Mouse (Mus musculus): Measurements from ENCODE around the gene Armc7.
"Not testable (repeated sequence)": the region's sequence is repeated elsewhere in the genome, so short reads cannot be mapped to it uniquely, and the experiment has no call there.

The Armc7 gene

DNA sequence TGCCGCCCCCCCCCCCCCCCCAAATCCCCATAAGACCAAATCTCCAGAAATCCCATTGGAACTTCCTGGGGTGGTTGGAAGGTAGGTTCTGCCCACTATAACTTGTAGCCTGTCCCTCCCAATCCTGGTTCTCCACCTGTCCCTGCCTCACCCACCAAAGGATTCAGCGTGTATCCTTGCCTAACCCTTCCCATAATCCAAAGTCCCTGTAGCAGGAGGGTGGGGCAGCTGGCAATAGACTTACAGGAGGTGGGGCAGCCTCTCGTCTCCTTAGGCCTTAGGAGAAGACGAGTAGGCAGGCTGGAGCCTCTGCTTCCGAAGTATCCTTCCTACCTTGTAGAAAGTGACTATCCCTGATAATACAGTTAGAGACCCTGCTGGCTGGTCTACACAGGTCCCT lies 19.3 kb upstream of the Armc7 start:
- DNase-seq, result no peak

DNA sequence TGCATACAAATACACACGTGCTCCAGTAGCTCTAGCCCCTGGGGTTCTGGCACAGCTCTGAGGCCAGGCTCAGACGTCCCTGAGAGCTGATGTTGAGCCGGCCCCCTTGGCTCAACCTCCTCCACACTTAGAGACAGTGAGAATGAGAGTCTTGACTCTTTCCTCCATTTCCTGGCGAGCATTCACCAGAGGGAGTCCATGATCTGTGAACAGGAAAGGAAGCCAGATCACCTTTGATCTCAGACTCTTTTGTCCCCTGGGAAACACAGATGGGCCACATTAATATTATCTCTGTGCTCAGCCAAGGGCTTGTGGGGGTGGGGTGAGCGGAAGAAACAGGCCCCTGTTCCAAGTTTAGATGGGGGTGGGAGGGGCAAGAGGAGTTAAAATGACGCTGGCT lies 18.1 kb upstream of the Armc7 start:
- DNase-seq, result peak; percentile 23

DNA sequence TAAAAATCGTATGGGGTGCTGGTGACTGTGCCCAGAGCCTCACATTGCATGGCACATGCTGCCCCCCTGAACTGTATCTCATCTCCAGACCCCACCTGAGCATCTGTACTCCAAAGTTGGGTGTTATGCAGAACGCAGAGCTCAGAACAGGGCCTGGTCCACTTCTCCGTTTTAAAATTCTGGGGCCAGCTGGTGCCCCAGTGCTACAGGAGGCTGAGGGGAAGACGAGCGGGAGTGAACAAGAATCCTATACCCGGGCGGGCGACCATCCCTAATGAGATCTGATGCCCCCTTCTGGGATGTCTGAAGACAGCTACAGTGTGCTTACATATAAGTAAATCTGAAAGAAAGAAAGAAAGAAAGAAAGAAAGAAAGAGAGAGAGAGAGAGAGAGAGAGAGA lies 14.5 kb upstream of the Armc7 start:
- peak; percentile 52 for DNase-seq

DNA sequence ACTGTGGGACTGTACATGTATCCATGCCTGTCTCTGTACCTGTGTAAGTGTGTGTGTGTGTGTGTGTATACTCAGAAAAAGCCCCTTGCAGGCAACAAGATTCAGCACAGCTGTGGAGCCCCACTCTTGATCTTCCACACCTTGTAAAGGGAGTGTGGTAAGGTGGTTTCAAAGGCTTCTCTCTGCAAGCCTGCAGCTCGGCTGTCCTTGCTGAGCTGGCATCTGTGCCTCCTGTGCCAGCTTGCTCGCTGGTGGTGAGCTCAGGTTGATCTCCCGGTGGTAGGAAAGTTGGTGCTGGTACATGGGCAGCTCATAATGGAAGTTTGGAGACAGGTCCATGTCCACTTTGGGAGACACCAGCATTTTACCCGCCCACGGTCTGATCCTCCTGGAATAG lies 13.6 kb upstream of the Armc7 start:
- peak; percentile 70 for DNase-seq

DNA sequence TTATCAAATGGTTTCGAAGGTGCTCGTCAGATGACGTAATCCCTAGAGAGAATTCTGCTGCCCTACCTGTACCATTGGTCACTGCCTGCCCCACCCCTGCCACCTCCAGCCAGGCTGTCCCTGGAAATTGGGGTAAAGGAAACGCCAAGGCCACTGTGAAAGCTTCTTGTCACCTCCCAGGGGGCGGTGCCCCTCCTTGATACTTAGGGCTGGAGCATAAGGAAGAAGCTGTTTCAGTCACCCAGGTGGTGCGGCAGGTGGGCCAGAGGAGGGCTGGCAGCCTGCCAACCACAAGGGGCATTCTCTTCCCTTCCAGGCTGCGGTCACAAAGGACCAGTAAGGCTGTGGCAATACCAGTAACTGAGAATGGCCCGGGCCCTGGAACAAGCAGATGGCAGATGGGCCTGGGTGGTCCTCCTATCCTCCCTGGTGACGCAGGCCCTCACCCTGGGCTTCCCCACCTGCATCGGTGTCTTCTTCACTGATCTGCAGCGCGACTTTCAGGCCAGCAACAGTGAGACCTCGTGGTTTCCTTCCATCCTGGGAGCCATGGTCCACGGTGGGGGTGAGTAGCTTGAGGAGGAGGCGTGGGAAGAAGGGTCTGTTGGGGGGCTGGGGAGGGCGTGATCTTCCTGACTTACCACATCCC lies 13.1 kb upstream of the Armc7 start, which contains the start of gene Slc16a5:
Slc16a5 (plus strand) TSS at position 232 of the 649 bp plus-strand sequence.
- DNase-seq, result peak; percentile 85

DNA sequence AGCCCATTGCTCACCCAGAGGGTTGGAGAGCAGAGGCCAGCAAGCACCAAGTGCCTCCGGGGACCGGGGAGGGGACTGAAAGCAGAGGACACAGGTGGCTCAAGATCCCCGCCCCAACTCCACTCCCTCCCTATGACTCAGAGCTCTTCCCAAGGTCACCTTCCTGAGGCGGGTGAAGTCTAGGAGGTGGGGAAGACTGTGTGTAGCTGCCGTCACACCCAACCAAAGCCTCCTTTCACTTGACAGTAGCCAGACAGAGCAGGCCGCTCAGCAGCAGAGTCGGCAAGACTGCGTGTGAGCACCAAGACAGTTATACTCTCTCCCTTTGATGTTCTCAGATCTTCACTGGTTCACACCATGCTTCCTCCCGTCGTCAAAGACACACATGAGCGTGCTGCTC lies 12.1 kb upstream of the Armc7 start:
- DNase-seq, result peak; percentile 76

DNA sequence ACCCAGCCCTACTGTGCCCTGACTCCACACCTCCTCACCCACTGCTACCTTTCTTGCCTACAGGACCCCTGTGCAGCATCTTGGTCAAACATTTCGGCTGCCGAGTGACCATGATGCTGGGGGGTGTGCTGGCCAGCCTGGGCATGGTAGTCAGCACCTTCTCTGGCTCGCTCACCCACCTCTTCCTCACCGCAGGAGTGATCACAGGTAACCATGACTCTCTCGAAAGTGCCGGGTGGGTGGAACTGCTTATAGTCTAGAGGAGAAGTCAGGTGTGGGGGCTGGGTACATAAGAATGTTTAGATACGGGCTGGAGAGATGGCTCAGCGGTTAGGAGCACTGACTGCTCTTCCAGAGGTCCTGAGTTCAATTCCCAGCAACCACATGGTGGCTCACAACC lies 10.6 kb upstream of the Armc7 start:
- DNase-seq, result peak; percentile 66

DNA sequence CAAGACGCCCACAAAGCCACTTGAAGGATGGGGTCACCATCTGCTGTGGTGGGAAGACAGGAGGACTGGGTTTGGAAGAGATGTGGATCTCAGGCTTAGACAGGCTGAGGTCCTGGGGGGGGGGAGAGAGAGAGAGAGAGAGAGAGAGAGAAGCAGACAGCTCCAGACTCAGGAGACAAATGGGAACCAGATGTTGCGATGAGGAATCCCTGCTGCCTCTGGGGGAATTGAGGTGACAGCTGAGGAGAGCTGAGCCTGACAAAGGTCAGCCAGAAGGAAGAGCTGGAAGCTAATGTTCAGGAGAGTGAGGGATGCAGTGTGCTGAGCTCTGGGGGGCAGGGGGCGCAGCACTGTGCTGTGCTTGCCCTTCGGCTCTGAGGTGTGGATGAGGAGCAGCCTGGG lies 8.2 kb upstream of the Armc7 start:
- no peak for DNase-seq

DNA sequence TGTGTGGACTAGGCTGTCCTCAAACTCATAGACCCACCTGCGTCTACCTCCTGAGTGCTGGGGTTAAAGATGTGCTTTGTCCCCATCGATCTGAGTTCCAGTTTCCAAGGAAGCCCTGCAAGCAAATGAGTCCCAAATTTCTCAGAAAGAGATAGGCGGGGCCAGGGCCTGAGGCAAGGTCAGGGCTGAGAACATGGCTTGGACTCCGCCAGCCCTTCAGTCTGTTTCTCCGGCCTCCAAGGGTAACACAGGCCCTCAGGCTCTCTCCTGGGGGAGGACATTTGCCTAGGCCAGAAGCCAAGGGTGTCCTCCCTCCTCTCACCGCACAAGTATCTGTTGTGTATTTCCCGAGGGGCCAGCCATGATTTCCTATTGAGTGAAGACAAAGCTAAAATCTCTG lies 3.3 kb upstream of the Armc7 start:
- no peak for DNase-seq

DNA sequence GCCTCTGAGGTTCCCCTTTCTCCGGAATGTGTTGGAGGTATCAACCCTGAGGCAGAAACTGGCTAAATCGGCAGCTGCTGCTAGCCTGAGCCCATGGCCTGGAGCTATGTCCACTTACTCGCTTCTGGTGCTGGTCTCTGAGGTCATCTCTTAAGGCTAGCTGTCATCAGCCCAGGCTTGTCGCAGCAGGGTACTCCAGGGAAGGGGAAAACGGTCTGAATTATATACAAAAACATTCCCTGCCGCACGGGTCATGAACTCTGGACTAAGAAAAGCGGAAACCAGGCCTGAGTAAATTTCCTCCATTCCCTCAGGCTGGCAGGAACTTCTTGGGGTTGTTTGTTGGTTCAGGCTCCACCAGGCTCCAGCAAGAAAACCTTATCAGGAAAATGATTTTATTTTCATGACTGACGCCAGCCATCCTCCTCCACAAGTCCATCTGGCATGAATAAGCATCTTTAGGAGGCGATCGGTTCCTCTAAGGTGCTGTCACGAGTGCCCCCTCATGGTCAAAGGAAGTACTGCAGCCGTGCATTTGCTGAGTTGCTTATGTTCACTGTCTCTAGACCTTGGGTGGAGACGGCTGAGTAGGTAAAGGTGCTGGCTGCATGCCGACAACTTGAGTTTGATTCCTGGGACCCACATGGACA lies 1.7 kb upstream of the Armc7 start:
- DNase-seq, result peak; percentile 97

DNA sequence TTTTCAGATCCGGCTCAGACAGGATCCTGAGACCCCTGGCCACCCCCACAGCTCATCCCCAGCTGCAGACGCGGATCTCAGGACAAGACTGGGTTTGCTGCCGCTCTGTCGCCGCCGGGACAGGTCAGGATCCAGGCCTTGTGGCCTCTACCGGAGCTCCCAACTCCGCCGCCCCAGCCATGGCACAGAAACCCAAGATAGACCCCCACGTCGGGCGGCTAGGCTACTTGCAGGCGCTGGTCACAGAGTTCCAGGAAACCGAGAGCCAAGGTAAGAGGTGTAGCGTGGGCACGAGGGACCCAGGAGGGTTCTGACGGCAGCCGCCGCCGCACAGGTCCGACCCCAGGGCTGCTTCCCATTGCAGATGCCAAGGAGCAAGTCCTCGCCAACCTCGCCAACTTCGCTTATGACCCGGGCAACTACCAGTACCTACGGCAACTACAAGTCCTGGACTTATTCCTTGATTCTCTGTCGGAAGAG lies 331 bp downstream of the Armc7 start:
- no peak for DNase-seq

DNA sequence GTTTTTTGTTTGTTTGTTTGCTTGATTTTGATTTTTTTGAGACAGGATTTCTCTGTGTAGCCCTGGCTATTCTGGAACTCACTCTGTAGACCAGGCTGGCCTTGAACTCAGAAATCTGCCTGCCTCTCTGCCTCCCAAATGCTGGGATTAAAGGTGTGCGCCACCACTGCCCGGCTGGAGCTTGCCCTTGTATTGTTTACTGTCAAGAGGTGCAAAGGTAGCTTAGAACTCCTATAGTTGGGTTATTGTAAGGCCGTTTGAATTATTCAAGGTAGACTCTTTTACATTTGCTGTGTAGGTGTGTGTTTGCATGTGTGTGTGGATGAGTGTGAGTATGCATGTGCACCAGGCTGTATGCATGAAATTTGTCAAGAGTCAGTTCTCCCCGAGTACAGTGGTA lies 1.2 kb downstream of the Armc7 start:
- DNase-seq, result not testable (repeated sequence)

DNA sequence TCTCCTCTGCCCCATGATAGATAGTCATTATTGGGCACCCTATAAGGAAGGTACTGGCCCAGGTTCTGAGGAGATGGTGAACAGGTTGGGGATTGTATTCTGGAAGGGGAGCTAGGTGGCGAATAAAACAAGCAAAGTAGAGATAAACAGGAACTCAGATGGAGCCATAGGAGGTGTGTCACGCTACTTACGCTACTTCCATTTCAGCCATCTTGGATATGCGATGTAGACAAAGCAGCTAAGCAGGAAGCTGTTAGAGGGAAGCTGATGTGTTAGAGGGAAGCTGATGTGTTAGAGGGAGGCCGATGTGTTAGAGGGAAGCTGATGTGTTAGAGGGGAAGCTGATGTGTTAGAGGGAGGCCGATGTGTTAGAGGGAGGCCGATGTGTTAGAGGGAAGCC lies 1.9 kb downstream of the Armc7 start:
- DNase-seq, result not testable (repeated sequence)

DNA sequence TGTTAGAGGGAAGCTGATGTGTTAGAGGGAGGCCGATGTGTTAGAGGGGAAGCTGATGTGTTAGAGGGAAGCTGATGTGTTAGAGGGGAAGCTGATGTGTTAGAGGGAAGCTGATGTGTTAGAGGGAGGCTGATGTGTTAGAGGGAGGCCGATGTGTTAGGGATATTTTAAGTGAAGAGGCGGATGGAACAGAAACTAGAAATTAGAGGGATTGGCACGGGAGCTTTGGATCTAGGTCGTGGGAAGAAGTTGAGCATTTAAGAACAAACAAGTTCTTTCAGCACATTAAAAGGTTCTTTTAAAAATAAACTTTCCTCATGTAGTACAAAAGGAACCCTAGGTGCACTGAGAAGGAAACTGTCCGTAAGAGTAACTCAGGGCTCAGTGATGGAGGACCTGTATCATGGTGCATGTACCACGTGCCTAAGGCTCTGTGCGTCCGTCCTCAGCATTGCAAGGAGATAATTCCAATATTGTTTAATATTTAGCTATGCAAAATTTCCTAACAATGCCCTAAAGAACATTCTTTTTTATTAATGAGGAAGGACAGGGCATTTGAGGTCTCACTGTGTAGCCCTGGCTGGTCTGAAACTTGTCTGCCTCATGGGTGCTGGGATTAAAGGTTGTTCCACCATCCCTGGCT lies 3.0 kb downstream of the Armc7 start:
- no peak for DNase-seq

DNA sequence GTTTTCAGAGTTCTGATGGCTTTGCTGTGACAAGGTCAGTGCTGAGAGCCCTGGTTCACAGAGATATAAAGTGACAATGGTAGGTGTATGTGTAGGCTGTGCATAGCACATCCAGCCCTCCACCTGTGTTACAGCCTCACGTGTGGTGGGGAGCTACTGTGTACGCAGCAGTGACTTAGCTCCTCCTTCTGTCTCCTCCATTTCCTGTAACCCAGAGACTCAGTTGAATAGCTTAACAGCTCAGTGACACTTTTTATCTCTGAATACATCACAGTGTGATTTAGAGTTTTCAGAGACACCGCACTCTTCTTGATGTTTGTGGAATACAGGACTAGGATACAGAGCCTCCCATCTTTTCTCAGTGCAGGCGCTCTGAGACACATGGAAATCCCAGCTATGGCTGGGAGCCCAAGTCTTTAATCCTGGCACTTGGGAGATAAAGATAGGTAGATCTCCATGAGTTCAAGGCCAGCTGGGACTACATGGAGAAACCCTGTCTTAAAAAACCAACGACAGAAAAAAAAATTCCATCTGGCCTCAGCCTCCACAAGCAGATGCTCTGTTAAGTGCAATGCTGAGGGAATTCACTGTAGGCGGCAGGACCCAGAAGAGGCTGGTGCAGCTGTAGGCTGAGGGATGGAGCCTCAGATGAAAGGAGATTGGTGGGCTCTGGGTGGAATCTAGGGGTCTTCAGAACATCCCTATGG lies 6.2 kb downstream of the Armc7 start:
- DNase-seq, result peak; percentile 61

DNA sequence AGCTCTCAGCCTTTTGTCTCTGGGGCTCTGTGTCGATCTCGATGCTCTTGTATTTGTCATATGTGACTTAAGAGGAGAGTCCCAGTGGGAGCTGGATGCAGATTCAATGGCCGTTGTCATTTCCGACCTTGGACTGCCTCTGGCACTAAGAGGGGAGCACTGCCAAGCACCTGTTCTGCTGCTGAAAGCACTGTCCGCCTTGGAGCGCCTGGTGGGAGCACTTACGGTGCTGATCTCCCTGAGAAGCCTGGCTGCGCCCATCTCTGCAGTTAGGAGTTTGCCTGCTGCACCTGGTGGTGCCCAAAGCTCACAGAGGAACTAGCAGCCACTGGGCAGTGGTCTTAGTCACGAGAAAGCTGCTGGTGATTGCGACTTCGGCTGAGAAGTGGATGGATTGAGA lies 7.8 kb downstream of the Armc7 start:
- no peak for DNase-seq

DNA sequence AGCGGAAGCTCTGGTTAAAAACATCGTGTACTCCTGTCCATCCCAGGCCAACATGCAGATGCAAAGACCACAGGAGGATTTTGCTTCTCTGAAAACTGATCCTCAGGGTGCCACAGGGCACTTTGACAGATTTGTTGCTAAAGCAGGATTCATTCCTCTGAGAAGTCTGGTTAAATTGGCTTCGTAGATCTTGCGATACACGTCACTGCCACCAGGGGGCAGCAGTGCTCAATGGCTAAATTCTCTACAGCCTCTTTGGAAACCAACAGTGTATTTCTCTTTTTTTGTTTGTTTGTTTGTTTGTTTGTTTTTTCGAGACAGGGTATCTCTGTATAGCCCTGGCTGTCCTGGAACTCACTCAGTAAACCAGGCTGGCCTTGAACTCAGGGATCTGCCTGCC lies 8.3 kb downstream of the Armc7 start:
- peak; percentile 84 for DNase-seq

DNA sequence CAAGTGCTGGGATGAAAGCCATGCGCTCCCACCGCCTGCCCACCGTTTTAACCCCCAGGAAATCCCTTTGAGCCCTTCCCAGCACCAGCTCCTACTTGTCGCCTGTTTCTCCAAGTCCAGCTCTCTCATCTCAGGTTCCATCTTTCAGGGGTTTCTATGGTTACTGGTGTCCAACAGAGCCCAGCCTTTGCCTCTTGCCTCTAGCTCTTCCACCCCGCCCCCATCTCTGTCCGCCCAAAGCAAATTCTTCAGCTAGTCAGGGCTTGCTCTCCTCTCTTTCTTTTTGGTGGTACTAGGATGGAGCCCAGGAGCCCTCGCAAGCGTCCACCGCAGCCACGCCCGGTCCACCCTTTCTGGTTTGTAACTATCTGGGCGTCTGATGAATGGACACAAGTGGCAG lies 9.7 kb downstream of the Armc7 start:
- no peak for DNase-seq

DNA sequence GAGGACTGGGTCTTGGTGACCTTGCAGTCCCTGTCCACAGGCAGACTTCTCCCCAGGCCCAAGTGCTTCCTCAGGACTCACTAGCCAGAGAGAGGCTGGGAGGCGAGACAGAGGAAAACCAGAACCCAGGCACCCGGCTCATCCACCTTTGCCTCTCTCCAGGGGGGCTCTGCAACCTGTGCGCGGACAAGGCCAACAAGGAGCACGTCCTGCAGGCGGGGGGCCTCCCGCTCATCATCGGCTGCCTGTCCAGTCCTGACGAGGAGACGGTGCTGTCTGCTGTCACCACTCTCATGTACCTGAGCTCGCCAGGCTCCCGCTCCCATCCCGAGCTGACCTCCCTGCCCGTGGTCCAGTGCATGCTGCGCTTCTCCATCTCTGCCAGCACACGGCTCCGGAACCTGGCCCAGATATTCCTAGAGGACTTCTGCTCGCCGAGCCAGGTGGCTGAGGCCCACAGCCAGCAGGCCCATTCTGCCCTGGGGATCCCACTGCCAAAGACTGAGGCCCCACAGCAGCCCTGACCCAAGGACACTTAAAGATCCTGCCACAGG lies 13.2 kb downstream of the Armc7 start:
- DNase-seq, result no peak

DNA sequence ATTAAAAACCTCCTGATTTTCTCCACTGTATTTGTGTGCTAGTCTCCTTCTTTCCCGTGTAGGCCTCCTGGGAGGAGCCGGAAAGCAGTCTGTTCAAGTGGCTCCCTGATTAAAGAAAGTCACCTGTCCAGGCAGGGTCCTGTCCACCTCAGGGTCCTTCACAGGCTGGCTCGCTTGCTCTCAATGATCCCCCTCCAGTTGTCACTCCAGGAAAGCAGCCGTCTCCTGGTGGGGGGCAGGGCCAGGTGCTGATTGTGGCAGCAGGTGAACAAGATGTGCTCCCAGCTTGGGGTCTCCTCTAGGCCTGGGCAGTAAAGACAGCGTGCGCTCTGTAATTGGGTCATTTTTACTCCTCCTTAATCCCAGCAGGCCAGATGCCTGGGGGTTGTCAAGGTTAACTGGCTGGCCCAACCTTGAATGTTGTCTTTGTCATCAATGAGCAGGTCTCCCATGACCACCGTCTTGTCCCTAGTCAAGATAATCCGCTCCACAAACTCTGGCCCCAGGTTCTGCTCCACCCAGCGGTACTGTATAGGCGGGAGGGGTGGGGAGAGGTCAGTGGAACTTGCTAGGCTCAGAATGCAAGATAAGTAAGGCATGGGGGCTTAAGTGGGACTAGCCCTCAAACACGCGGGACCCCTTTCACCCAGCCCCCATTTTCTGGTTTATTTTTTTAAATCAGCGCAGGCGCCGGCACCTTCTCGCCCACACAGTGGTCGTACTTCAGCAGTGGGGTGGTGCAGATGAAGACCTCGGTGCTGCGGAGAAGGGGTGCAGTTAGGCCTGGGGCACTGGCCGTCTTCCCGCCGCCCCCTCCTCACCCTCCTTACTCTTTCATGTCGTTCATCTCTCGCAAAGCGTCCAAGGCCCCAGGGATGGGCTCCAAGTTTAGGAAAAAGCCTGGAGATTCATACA lies 15.2 kb downstream of the Armc7 start:
- no peak for DNase-seq

DNA sequence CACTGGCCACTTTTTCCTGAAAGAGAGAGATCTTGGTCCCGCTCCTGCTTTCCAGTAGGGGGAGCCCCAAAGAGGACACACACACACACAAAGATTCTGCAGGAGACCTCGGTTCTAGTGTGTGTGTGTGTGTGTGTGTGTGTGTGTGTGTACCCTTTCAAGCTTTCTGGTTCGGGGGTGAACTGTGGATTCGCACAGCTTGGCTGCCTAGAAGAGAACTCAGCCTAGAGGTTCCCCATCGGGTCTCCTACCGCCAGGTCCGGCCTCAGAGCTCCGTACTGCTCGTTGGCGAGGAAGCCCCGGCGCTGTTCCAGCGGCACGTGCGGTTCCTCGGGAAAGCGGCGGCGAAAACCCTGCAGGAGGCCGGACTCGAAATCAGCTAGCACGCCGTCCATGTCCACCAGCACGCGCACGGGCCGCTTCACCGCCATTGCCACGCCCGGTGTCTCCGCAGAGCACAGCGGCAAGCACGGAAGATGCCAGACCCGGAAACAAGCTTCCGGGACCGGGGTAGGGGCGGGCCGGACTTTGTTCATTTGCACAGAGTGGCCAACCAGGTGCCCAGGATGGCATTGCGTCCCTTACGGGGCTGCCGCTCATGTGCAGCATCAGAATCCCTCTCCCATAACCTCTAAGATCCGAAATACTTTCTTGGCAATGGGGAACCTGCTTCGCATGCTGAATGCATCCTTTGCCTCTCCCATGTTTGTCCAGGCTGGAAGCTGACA lies 16.1 kb downstream of the Armc7 start, which contains the start of gene Nt5c:
Nt5c (minus strand) TSS at position 507 of the 728 bp plus-strand sequence.
- peak; percentile 84 for DNase-seq
